Mouse (Mus musculus) kidney, postnatal 25 days (tissue): Measurements from ENCODE around the gene Trmt13.
"Not testable (repeated sequence)": the region's sequence is repeated elsewhere in the genome, so short reads cannot be mapped to it uniquely, and the experiment has no call there.

Experiments used
- DNase-seq, 2 experiments: peaks; one replicate each; pipeline ENCODE4 v3.0.0; 2021; ENCODE audit warnings: mixed read lengths in 2 of 2

Gene Trmt13

GRCm38 (mm10) chr3:116614295-116614892 is at the start of gene Trmt13:
TSS of gene Trmt13 (minus strand) at chr3:116614587.
- DNase-seq: no peak

- peak; percentile 99 for DNase-seq
Observed at GRCm38 (mm10) chr3:116662463-116662863, 48.1 kb upstream of the Trmt13 start, which contains the start of gene Mfsd14a. TSS of gene Mfsd14a (minus strand) at chr3:116662677.

- no peak for DNase-seq
Observed at GRCm38 (mm10) chr3:116661870-116662414, 47.6 kb upstream of the Trmt13 start.

- DNase-seq: no peak
Observed at GRCm38 (mm10) chr3:116661288-116661869, 47.0 kb upstream of the Trmt13 start.

- no peak for DNase-seq
Observed at GRCm38 (mm10) chr3:116659856-116660430, 45.6 kb upstream of the Trmt13 start.

GRCm38 (mm10) chr3:116658928-116659565 is 44.7 kb upstream of the Trmt13 start:
- DNase-seq: no peak

- DNase-seq: no peak
Observed at GRCm38 (mm10) chr3:116656184-116656965, 42.0 kb upstream of the Trmt13 start.

- not testable (repeated sequence) for DNase-seq
Observed at GRCm38 (mm10) chr3:116654051-116654450, 39.7 kb upstream of the Trmt13 start.

GRCm38 (mm10) chr3:116653278-116653945 is 39.0 kb upstream of the Trmt13 start:
- no peak for DNase-seq

- DNase-seq: no peak
Observed at GRCm38 (mm10) chr3:116652033-116652446, 37.7 kb upstream of the Trmt13 start.

GRCm38 (mm10) chr3:116650698-116651097 is 36.3 kb upstream of the Trmt13 start:
- no peak for DNase-seq

- DNase-seq: no peak
Observed at GRCm38 (mm10) chr3:116648805-116649204, 34.4 kb upstream of the Trmt13 start.

- DNase-seq: no peak
Observed at GRCm38 (mm10) chr3:116646387-116646786, 32.0 kb upstream of the Trmt13 start.

GRCm38 (mm10) chr3:116642373-116642772 is 28.0 kb upstream of the Trmt13 start:
- no peak for DNase-seq

- no peak for DNase-seq
Observed at GRCm38 (mm10) chr3:116641811-116642371, 27.5 kb upstream of the Trmt13 start.

- no peak for DNase-seq
Observed at GRCm38 (mm10) chr3:116640024-116640423, 25.6 kb upstream of the Trmt13 start.

- no peak for DNase-seq
Observed at GRCm38 (mm10) chr3:116638572-116638971, 24.2 kb upstream of the Trmt13 start.

- no peak for DNase-seq
Observed at GRCm38 (mm10) chr3:116637693-116638476, 23.5 kb upstream of the Trmt13 start.

- DNase-seq: no peak
Observed at GRCm38 (mm10) chr3:116635799-116636198, 21.4 kb upstream of the Trmt13 start.

GRCm38 (mm10) chr3:116634853-116635252 is 20.5 kb upstream of the Trmt13 start:
- DNase-seq: no peak

GRCm38 (mm10) chr3:116634091-116634490 is 19.7 kb upstream of the Trmt13 start:
- no peak for DNase-seq
